Mouse (Mus musculus) right cerebral cortex, postnatal 4 days (tissue): Measurements from ENCODE around the gene Trpv3.
"Not testable (repeated sequence)": the region's sequence is repeated elsewhere in the genome, so short reads cannot be mapped to it uniquely, and the experiment has no call there.

Source experiments
- DNase-seq: peaks from one replicate; pipeline ENCODE4 v3.0.0-alpha.2; 2022

Trpv3 gene

GRCm38 (mm10) chr11:73289621-73290020, 22.4 kb downstream of the Trpv3 start:
- DNase-seq: no peak

DNA sequence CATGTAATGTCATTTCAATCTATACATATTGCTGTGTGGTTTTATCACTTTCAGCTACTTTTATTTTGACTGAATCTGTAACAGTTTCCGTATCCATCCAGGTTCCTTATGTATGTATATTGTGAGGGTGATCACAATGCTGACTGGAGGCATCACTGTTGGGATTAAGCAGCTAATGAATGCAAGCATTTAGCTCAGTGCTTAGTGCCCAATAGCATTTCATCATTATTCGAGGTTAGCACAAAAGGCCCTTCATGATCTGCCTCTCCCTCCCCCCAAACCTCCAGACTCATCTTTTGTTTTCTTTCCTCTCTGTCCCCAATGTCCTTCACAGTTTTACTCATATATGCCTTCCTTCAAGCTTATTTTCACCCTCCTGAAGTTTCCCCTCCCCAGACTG, 35.9 kb downstream of the Trpv3 start:
- DNase-seq: no peak

DNA sequence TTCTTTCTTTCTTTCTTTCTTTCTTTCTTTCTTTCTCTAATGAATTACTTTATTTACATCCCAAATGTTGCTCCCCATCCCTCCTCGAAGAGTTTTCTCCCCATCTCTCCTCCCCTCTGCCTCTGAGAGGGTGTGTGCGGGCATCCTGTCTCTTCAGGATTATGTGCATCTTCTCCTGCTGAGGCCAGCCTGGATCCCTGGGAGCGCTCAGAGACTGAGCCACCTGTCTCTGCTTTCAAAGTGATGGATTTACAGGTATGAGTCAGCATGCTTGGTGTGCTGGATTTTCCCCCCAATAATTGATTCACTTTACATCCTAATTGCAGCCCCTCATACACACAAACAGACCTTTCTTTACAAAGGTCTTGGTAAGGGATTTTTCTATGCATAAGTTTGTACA, 48.8 kb downstream of the Trpv3 start:
- no peak for DNase-seq

DNA sequence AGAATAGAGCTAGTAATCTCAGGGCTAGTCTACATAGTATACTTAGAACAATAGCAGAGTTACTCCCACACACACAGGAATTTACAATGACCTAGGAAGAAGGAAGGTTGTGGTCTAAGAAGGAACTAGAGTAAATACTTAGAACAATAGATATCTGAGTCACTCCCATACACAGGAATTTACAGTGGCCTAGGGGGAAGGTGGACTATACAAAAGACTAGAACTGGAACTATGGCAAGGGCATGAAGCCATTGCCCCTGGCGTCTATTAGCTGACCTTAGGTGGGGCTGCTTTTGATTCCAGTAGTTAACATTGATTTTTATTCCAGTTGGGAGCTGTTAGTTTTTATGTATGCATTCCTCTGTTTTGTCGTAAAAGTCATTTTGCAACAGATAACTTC, 51.4 kb downstream of the Trpv3 start:
- not testable (repeated sequence) for DNase-seq

DNA sequence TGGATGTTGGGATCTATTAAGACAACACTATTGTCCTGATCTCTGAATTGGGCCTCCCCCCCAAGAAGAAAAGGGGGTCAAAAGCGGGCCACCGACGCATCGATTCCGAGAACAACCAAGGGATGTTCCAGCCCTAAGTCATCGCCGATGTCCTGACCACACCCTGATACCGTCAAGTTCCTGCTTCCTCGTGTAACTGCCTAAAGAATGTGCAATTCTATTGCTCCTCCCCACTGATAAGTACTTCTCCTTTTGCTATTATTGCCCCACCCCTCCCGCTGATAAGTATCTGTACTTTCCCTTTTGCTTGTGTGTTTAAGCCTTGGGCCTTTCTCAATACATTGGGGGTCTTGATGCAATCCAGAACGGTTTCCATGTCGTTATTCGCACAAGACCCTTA, 53.9 kb downstream of the Trpv3 start:
- DNase-seq: not testable (repeated sequence)

DNA sequence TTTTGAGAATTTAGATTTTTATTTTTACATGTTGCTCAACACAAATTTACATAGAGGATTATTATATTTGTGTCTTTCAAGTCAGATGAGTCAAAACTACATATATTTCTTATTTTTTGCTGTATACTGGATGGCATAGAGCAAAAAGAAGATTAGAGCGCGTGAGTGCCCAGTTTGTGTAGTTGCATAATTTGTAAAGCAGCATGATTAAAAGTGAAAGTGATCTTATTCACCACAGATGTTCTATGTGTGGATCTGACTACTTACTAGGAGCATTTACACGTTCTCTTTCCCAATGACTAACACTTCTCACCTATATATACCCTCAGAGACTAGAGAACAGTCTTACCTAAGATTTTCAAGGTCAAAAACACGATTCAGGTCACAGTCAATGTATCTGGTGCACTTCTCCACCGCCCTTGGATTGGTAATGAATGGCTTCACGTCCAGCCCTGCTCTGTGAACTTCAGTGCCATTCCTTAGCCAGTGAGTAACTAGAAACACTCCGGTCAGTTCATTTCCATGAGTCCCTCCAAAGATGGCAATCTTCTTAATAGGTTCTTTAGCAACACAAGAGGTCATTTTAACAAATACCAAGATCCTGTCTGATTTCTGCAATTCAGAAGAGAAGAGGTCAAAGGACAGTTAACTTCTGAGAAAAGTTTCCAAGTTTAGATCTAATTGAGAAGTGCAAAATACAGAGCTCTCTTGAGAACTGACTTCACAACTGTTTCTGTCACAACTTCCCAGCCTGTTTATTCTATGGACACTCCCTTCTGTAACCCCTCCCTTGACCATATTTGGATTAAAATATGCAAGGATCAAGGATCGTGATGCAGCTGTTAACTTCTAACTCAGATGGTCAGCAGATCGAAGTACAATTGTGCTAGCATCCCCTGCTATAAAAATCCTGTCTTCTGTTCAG, 57.0 kb downstream of the Trpv3 start:
- DNase-seq: no peak

GRCm38 (mm10) chr11:73326485-73326886, 59.3 kb downstream of the Trpv3 start:
- DNase-seq: no peak

- DNase-seq: no peak
Measured at GRCm38 (mm10) chr11:73327361-73327760, 60.2 kb downstream of the Trpv3 start.

DNA sequence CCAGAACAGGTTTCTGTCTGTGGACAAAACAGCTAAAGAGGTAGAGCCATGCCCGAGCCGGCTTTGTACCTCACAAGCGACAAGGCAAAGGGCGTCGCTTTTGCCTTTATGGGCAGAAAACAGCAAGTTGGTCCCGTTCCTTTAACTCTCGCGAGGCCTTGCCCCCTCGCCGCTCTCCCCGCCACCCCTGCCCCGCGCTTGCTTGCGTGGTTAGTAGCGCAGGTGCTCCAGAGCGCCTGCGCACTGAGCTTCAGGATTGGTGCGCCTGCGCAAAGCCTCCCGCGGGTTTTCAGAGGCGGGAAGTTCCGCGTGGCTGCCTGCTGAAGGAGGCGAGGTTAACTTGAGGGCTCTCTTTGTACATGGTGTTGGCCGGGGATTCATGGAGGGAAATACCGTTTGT, 62.3 kb downstream of the Trpv3 start, which contains the start of the genes Aspa, Gm49340 and Spata22:
TSS of gene Aspa (minus strand) at position 155 of the 400 bp plus-strand sequence.
TSS of gene Gm49340 (plus strand) at position 300 of the 400 bp plus-strand sequence.
TSS of gene Spata22 (plus strand) at position 300 of the 400 bp plus-strand sequence.
- no peak for DNase-seq

DNA sequence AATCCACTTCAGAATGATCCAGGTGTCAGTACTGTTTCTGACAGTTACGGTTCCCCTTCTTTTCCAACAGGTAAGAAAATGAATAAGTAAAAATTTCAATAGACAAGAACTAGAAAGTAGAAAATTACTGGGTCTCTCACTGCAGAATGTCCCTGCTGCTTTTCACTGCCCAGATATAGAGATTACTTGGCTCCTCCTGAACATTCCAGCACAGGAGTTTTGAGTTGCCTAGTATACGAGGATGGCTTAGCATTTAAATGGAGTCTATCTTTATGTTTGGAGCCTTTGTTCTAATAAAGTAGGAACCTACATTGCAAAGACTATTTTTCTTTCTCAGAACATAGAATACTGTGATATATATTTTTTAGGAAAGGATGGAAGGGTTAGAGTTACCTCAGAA, 66.2 kb downstream of the Trpv3 start:
- no peak for DNase-seq

DNA sequence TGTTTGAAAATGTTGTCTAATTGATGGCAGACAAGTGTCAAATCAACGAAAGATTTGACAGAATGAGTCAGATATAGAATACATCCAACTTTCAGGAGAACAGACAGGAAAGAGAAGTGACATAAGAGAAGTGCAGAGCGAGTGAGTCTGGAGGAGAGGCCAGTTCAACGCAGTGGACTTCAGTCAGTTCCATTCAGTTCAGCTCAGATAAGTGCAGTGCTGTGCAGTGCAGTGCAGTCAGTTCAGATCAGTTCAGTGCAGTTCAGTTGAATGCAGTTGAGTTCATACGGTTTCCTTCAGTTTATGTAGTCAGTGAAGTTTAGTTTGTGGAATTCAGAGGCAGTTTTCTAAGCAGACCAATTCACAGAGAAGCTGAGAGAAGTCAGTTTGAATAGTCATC, 69.7 kb downstream of the Trpv3 start:
- DNase-seq: no peak
